Mouse (Mus musculus) liver, adult (tissue): Measurements from ENCODE around the gene Ppp2r2c.

Experiments
- GATA4 ChIP-seq: IDR thresholded peaks from 2 replicates; pipeline ENCODE4 v1.6.1; 2014; ENCODE audit warnings: mild to moderate bottlenecking, low read length; ENCODE audit not compliant: insufficient replicate concordance

The Ppp2r2c gene

GRCm38 (mm10) chr5:36888501-36888900, 20.2 kb downstream of the Ppp2r2c start:
- no peak for TF ChIP-seq GATA4

- no peak for TF ChIP-seq GATA4
These were observed 20.6 kb downstream of the Ppp2r2c start for GRCm38 (mm10) chr5:36888911-36889310.

- no peak for TF ChIP-seq GATA4
These were observed 21.1 kb downstream of the Ppp2r2c start for GRCm38 (mm10) chr5:36889380-36889886.

- TF ChIP-seq GATA4: no peak
These were observed 22.5 kb downstream of the Ppp2r2c start for GRCm38 (mm10) chr5:36890794-36891193.

- TF ChIP-seq GATA4: no peak
These were observed 23.6 kb downstream of the Ppp2r2c start for GRCm38 (mm10) chr5:36891793-36892470.

- TF ChIP-seq GATA4: no peak
These were observed 24.9 kb downstream of the Ppp2r2c start for GRCm38 (mm10) chr5:36893263-36893662.

GRCm38 (mm10) chr5:36894070-36894469, 25.8 kb downstream of the Ppp2r2c start:
- TF ChIP-seq GATA4: no peak

- no peak for TF ChIP-seq GATA4
These were observed 26.5 kb downstream of the Ppp2r2c start for GRCm38 (mm10) chr5:36894604-36895368.

GRCm38 (mm10) chr5:36895621-36896573, 27.6 kb downstream of the Ppp2r2c start:
- no peak for TF ChIP-seq GATA4

- TF ChIP-seq GATA4: no peak
These were observed 29.7 kb downstream of the Ppp2r2c start for GRCm38 (mm10) chr5:36897999-36898398.

- no peak for TF ChIP-seq GATA4
These were observed 30.2 kb downstream of the Ppp2r2c start for GRCm38 (mm10) chr5:36898415-36899109.

- TF ChIP-seq GATA4: no peak
These were observed 31.1 kb downstream of the Ppp2r2c start for GRCm38 (mm10) chr5:36899392-36899791.

- no peak for TF ChIP-seq GATA4
These were observed 31.9 kb downstream of the Ppp2r2c start for GRCm38 (mm10) chr5:36900189-36900619.

- no peak for TF ChIP-seq GATA4
These were observed 34.5 kb downstream of the Ppp2r2c start for GRCm38 (mm10) chr5:36902807-36903206.
